Mouse (Mus musculus) bone marrow, adult 2 months (tissue): ENCODE data around the gene Npy.

Experiments used
- CTCF ChIP-seq: fragments of 200-500 bp; IDR thresholded peaks from 2 replicates; pipeline ENCODE4 v1.5.1; 2011; ENCODE audit warnings: low read length, control low read depth; ENCODE audit not compliant: control insufficient read depth, insufficient read depth
- POLR2A ChIP-seq: fragments of 200-500 bp; IDR thresholded peaks from 2 replicates; pipeline ENCODE4 v1.6.1; 2011; ENCODE audit warnings: low read depth, mild to moderate bottlenecking, control low read depth, low read length, borderline replicate concordance; ENCODE audit not compliant: control insufficient read depth

- TF ChIP-seq CTCF = no peak
- TF ChIP-seq POLR2A = no peak
These were observed 14.4 kb upstream of the Npy start for GRCm38 (mm10) chr6:49808076-49808475.
